Mouse (Mus musculus) bone marrow, adult 2 months (tissue): ENCODE results near the gene Cyp2c68. TPM values are rescaled to one million over a fixed set of nuclear protein-coding genes. Genes with fewer than 3 reads are reported as not detected.
"Not testable (repeated sequence)": the region's sequence is repeated elsewhere in the genome, so short reads cannot be mapped to it uniquely, and the experiment has no call there.

ENCODE experiments used
- H3K27ac ChIP-seq: fragments of 200-500 bp; 2 replicates; pipeline ENCODE4 v1.5.1; 2012; ENCODE audit warnings: low read depth, mild to moderate bottlenecking, control low read depth, inconsistent platforms, low read length; ENCODE audit not compliant: control insufficient read depth, poor library complexity, insufficient read depth
- H3K4me1 ChIP-seq: fragments of 200-500 bp; 2 replicates; pipeline ENCODE4 v1.6.1; 2011; ENCODE audit warnings: low read length; ENCODE audit not compliant: control insufficient read depth, insufficient read depth
- H3K4me3 ChIP-seq: fragments of 200-500 bp; replicated peaks from 2 replicates; pipeline ENCODE3; 2011; ENCODE audit warnings: mild to moderate bottlenecking, low read depth, low read length, control low read depth; ENCODE audit not compliant: control insufficient read depth
- CTCF ChIP-seq: fragments of 200-500 bp; IDR thresholded peaks from 2 replicates; pipeline ENCODE4 v1.5.1; 2011; ENCODE audit warnings: low read length, control low read depth; ENCODE audit not compliant: control insufficient read depth, insufficient read depth
- POLR2A ChIP-seq: fragments of 200-500 bp; IDR thresholded peaks from 2 replicates; pipeline ENCODE4 v1.6.1; 2011; ENCODE audit warnings: low read depth, mild to moderate bottlenecking, control low read depth, low read length, borderline replicate concordance; ENCODE audit not compliant: control insufficient read depth
- WGBS: fragments of 180-500 bp; shearing (Covaris S2); methylation state at CpG from one replicate; pipeline ENCODE4 v1.1.7; 2018; 5-methylcytosine and 5-hydroxymethylcytosine counted together
- polyA plus RNA-seq: library from polyadenylated mRNA; stranded (reverse); fragments of >200 nt; gene quantifications from 2 replicates; pipeline ENCODE4 v1.2.4, GENCODE M21; 2011; ENCODE audit warnings: low replicate concordance; ENCODE audit not compliant: missing spikeins, insufficient read depth, insufficient read length

The Cyp2c68 gene
- polyA plus RNA-seq, result 3.8 TPM in 1 of 2 replicates, not detected in the other

GRCm38 (mm10) chr19:39740920-39741319, at the start of gene Cyp2c68:
TSS of gene Cyp2c68 (minus strand) at chr19:39741054.
- Histone ChIP-seq H3K4me3 (no peak within 1 kb of the TSS), H3K4me1 (no peaks in the 10 kb centered on the region), H3K27ac (no peak within 1 kb of the TSS)
- WGBS, result 73% methylated on average over 2 of the region's 2 CpGs
- TF ChIP-seq CTCF (no peak), POLR2A (no peak)

GRCm38 (mm10) chr19:39785458-39785857, 44.6 kb upstream of the Cyp2c68 start:
- not testable (repeated sequence) for H3K4me3 ChIP-seq, H3K27ac ChIP-seq
- 75% methylated on average over 2 of the region's 2 CpGs for WGBS

DNA sequence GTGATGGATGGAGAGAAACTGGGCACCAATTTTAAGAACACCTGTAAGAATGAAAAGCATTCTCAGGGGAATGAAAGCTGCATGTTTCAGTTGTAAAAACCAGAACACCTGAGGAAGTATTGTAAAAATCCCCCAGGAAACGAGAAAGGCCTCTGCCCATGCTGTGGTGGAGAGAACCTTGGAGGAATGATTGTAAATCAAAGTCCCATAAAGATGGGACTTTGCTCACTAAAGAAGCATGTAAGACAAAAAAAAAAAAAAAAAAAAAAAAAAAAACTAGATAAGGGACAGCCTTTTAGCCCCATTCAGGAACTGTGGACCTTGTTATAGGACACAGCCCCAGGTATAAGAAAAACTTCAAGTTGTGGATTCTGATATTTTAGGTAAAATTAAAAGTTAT, 4.5 kb upstream of the Cyp2c68 start:
- Histone ChIP-seq H3K27ac (no peak overlapping the region), H3K4me3 (no peak overlapping the region), H3K4me1 (no peaks in the 10 kb centered on the region)
- 22% methylated on average over 1 of the region's 1 CpGs for WGBS
- TF ChIP-seq CTCF, result no peak
- no peak for TF ChIP-seq POLR2A

More at GRCm38 (mm10) chr19:39785458-39785857, 44.6 kb upstream of the Cyp2c68 start:
- not testable (repeated sequence) for H3K4me1 ChIP-seq

DNA sequence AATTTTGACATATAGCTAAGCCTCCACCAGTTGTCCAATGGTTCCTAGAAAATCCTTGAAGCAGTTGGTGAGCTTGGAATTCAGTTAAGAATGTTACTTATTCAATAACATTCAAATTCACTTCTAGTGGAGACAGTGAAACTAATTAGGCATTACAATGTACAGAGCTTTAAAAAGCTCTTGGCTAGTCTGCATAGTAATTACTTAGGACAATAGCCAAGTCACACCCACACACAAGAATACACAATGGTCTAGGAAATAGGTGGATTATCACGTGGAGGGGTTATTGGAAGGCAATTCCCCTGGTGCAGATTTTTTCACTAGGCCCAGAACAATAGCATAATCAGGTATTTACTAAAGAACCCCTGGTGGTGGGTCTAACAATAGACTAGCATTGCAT, 3.5 kb upstream of the Cyp2c68 start:
- H3K27ac ChIP-seq, H3K4me3 ChIP-seq, H3K4me1 ChIP-seq: not testable (repeated sequence)
- 66% methylated on average over 1 of the region's 1 CpGs for WGBS

DNA sequence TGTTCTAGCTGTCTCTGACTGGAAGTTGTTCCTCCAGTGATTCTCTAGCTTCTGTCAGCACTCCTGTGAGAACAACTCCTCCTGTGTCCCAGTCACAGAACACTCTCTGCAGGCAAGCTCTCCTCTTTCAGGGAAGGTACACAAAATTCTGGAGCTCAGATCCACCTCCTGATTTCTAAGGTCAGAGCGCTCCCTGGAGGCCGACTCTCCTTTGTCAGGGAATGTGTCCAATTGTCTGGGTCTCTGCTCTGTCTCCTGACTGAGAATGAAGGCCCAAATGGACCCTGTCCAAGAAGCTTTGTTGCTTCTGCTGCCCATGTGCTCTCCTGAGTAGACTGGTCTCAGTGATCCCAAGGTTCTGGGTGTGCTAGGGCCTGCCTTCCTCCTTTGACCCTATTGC, 29.7 kb downstream of the Cyp2c68 start:
- H3K4me1 ChIP-seq, H3K4me3 ChIP-seq, H3K27ac ChIP-seq: not testable (repeated sequence)
- WGBS, result 76% methylated on average over 2 of the region's 2 CpGs

- not testable (repeated sequence) for H3K27ac ChIP-seq, H3K4me3 ChIP-seq
Measured at GRCm38 (mm10) chr19:39665650-39666049, 75.2 kb downstream of the Cyp2c68 start.

DNA sequence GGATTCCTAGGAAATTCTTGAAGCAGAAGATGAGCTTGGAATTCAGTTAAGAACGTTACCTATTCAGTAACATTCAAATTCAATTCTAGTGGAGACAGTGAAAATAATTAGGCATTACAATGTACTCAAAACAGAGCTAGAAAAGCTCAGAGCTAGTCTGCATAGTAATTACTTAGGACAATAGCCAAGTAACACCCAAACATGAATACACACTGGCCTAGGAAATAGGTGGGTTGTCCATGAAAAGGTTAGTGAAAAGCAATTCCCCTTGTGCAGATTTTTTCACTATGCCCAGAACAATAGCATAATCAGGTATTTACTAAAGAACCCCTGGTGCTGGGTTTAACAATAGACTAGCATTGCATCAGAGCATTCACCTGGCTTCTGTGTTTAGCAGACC, 88.5 kb downstream of the Cyp2c68 start:
- Histone ChIP-seq H3K4me3 (no peak overlapping the region), H3K27ac (no peak overlapping the region), H3K4me1 (no peaks in the 10 kb centered on the region)
- 41% methylated on average over 1 of the region's 1 CpGs for WGBS
- TF ChIP-seq CTCF (no peak), POLR2A (no peak)

More at GRCm38 (mm10) chr19:39665650-39666049, 75.2 kb downstream of the Cyp2c68 start:
- H3K4me1 ChIP-seq, result not testable (repeated sequence)

DNA sequence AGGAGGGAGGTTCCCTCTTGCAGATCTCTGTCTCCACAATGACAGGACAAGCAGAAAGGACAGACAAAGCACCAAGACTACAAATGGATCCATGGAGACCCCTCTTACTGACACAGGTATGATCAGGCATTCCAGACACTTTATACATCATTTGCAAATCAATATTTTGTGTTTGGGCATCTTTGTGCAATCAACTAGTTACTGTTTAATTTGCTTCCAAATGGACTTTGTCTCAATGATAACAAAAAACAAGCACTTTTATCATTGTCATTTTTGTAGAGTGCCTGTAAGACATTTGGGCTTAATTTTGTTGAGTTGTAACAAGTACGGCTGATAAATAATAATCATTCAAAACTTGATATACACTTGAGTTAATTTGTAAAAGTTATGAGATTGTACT, 91.9 kb downstream of the Cyp2c68 start, which contains the start of gene Cyp2c67:
Cyp2c67 (minus strand) TSS at position 114 of the 400 bp plus-strand sequence.
- H3K27ac ChIP-seq, result no peak within 1 kb of the TSS
- no peaks in the 10 kb centered on the region for H3K4me1 ChIP-seq
- WGBS, result 79% methylated on average over 1 of the region's 1 CpGs
- H3K4me3 ChIP-seq, result no peak within 1 kb of the TSS
- no peak for TF ChIP-seq POLR2A
- no peak for TF ChIP-seq CTCF

DNA sequence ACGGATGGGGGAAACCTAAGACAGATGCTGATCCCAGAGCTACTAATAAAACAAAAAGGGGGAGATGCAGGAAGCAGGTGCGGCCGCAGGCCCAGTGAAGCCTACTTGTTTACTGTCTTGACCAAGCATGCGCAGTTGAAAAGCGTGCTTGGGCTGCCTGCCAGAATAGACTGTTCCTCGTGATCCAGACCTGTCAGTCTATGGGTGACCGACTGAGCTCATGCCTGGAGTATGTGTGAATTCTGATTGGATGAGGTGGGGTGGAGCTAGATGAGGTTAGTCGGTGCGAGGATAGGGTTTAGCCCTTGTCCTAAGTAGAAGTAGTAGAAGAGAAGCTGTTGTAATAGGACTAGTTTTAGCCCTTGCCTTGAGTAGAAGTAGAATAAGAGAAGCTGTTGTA, 93.3 kb downstream of the Cyp2c68 start:
- 84% methylated on average over 9 of the region's 9 CpGs for WGBS
- Histone ChIP-seq H3K27ac (no peak overlapping the region), H3K4me3 (no peak overlapping the region), H3K4me1 (no peaks in the 10 kb centered on the region)
- TF ChIP-seq CTCF (no peak), POLR2A (no peak)

GRCm38 (mm10) chr19:39644551-39644950, 96.3 kb downstream of the Cyp2c68 start:
- H3K4me3 ChIP-seq, H3K27ac ChIP-seq, H3K4me1 ChIP-seq: not testable (repeated sequence)
- 81% methylated on average over 7 of the region's 7 CpGs for WGBS

Other genes starting within 250 kb of the Cyp2c68 start
- gene Cyp2c39, start 230.2 kb downstream of the Cyp2c68 start, polyA plus RNA-seq, result not detected in 2 replicates
- not detected in 2 replicates for gene Cyp2c67, start 92.0 kb downstream of the Cyp2c68 start, polyA plus RNA-seq
- gene Cyp2c40, start 71.8 kb upstream of the Cyp2c68 start, polyA plus RNA-seq, result 1.8 and 2.8 TPM in 2 replicates
- gene Cyp2c69, start 145.7 kb upstream of the Cyp2c68 start, polyA plus RNA-seq, result not detected in 2 replicates